Mouse (Mus musculus) stomach, embryonic 16.5 days (tissue): ENCODE measurements around the gene Olfr485. TPM values are rescaled to one million over a fixed set of nuclear protein-coding genes. Genes with fewer than 3 reads are reported as not detected.

Source experiments
- ATAC-seq: fragments of 200-750 bp; cut with Nextera tagmentation; 2 replicates; pipeline ENCODE4 v1.8.0; 2017; ENCODE audit warnings: moderate number of reproducible peaks, moderate TSS enrichment; ENCODE audit not compliant: insufficient read depth, low FRiP score
- H3K27ac ChIP-seq: fragments of 300-500 bp; sonication (generic); 2 replicates; pipeline ENCODE4 v1.5.1; 2014; ENCODE audit warnings: low read length
- H3K27me3 ChIP-seq: fragments of 300-500 bp; sonication (generic); 2 replicates; pipeline ENCODE4 v1.6.1; 2014; ENCODE audit warnings: low read length, control low read depth, mixed read lengths; ENCODE audit not compliant: control insufficient read depth, insufficient read depth
- H3K36me3 ChIP-seq: fragments of 300-500 bp; sonication (generic); 2 replicates; pipeline ENCODE4 v1.6.1; 2014; ENCODE audit warnings: low read length; ENCODE audit not compliant: control insufficient read depth, insufficient read depth
- H3K4me1 ChIP-seq: fragments of 300-500 bp; sonication (generic); 2 replicates; pipeline ENCODE4 v1.6.1; 2014; ENCODE audit warnings: low read length, control low read depth, mixed read lengths; ENCODE audit not compliant: control insufficient read depth, insufficient read depth
- H3K4me2 ChIP-seq: fragments of 300-500 bp; sonication (generic); 2 replicates; pipeline ENCODE4 v1.6.1; 2014; ENCODE audit warnings: low read depth, low read length, mixed read lengths
- H3K4me3 ChIP-seq: fragments of 300-500 bp; sonication (generic); replicated peaks from 2 replicates; pipeline ENCODE4 v1.5.1; 2014; ENCODE audit warnings: mild to moderate bottlenecking, low read length
- H3K9ac ChIP-seq: fragments of 300-500 bp; sonication (generic); 2 replicates; pipeline ENCODE4 v1.6.1; 2014; ENCODE audit warnings: low read length
- H3K9me3 ChIP-seq: fragments of 300-500 bp; sonication (generic); replicated peaks from 2 replicates; pipeline ENCODE4 v1.6.1; 2016; ENCODE audit warnings: low read length, control low read depth; ENCODE audit not compliant: control insufficient read depth
- WGBS: fragments of 180-500 bp; shearing (Covaris S2); extraction: QIAGEN DNeasy Blood & Tissue Kit; methylation state at CpG from one replicate; pipeline ENCODE4 v1.1.7; 2014; 5-methylcytosine and 5-hydroxymethylcytosine counted together
- polyA plus RNA-seq: library from polyadenylated mRNA; unstranded; fragments of >200 nt; fragmentation: Nextera tagmentation; extraction: Ambion mirVana; gene quantifications from 2 replicates; pipeline ENCODE4 v1.2.1, GENCODE M21; 2015

The Olfr485 gene
- polyA plus RNA-seq, 1 experiment from 2014 or later, result not detected

- Histone ChIP-seq H3K27me3 (no peaks in the 10 kb centered on the region), H3K4me2 (no peak overlapping the region), H3K9me3 (no peaks in the 10 kb centered on the region), H3K4me3 (no peak overlapping the region), H3K4me1 (no peaks in the 10 kb centered on the region), H3K36me3 (no peaks in the 10 kb centered on the region), H3K27ac (no peak overlapping the region), H3K9ac (no peak overlapping the region)
- 13% methylated on average over 1 of the region's 1 CpGs for WGBS
- no peak for ATAC-seq
Observed at GRCm38 (mm10) chr7:108120681-108121080, 39.0 kb downstream of the Olfr485 start.

Other genes starting within 250 kb of the Olfr485 start
- not detected in 2 replicates for gene Olfr473, start 229.4 kb downstream of the Olfr485 start, polyA plus RNA-seq
- gene Olfr474, start 205.2 kb downstream of the Olfr485 start, polyA plus RNA-seq, result not detected in 2 replicates
- gene Olfr476, start 195.1 kb downstream of the Olfr485 start, polyA plus RNA-seq, result not detected in 2 replicates
- gene Olfr477, start 173.2 kb downstream of the Olfr485 start, polyA plus RNA-seq, result not detected in 2 replicates
- not detected in 2 replicates for gene Olfr478, start 125.9 kb downstream of the Olfr485 start, polyA plus RNA-seq
- gene Olfr479, start 109.2 kb downstream of the Olfr485 start, polyA plus RNA-seq, result not detected in 2 replicates
- not detected in 2 replicates for gene Olfr480, start 92.5 kb downstream of the Olfr485 start, polyA plus RNA-seq
- not detected in 2 replicates for gene Olfr481, start 80.0 kb downstream of the Olfr485 start, polyA plus RNA-seq
- gene Olfr482, start 62.3 kb downstream of the Olfr485 start, polyA plus RNA-seq, result 0.18 and 0.24 TPM in 2 replicates
- gene Olfr483, start 59.0 kb downstream of the Olfr485 start, polyA plus RNA-seq, result not detected in 2 replicates
- gene Olfr484, start 32.4 kb downstream of the Olfr485 start, polyA plus RNA-seq, result not detected in 2 replicates
- gene Olfr486, start 12.9 kb upstream of the Olfr485 start, polyA plus RNA-seq, result not detected in 2 replicates
- not detected in 2 replicates for gene Olfr487, start 54.8 kb upstream of the Olfr485 start, polyA plus RNA-seq
- gene Olfr488, start 98.5 kb upstream of the Olfr485 start, polyA plus RNA-seq, result not detected in 2 replicates
- gene Olfr490, start 129.1 kb upstream of the Olfr485 start, polyA plus RNA-seq, result not detected in 2 replicates
- not detected in 2 replicates for gene Olfr491, start 153.6 kb upstream of the Olfr485 start, polyA plus RNA-seq
- not detected in 2 replicates for gene Olfr492, start 163.8 kb upstream of the Olfr485 start, polyA plus RNA-seq
- gene Olfr493, start 187.1 kb upstream of the Olfr485 start, polyA plus RNA-seq, result not detected in 2 replicates
- gene Olfr494, start 205.5 kb upstream of the Olfr485 start, polyA plus RNA-seq, result not detected in 2 replicates
- not detected in 2 replicates for gene Olfr495, start 233.3 kb upstream of the Olfr485 start, polyA plus RNA-seq